ENCODE assay signal across 11 mouse cellular contexts in the genomic region with DNA sequence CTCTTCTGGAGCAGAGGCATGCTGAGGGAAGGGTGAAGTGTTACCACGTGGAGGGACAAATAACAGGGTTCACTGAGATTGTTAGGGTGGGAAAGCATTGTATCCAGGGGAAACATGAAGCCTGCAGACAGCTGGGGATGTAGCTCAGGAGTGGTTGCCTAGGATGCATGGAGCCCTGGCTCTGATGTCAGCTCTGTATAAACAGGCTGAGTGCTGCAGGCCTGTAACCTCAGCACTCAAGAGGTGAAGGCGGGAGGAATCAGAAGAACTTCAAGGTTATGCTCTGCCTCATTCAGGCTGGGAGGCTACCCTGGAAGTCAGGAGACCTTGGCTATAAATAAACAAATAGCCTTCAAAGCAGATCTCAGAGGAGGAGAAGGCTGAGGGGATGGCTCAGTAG. TPM values are rescaled to one million over a fixed set of nuclear protein-coding genes. Genes with fewer than 3 reads are reported as not detected.
DNase-seq lines count a peak whose midpoint lies in the region; ATAC-seq and TF ChIP-seq lines count a peak whose summit lies in the region.
"Had no signal": no experiment of that assay in that cellular context is flagged by ENCODE, and none has a peak within 500 bp of the region (broad histone marks: within the 10 kb centered on the region; RNA-seq: fewer than 3 reads in every experiment).

No protein-coding gene starts in this region.

- ATAC-seq in kidney, embryonic 16.5 days (ENCODE audit: low FRiP score, low TSS enrichment): peak; percentile 93
- ATAC-seq in embryonic facial prominence, embryonic 14.5 days (ENCODE audit: low read depth): no peak

- no peak for TF ChIP-seq POLR2A in ES-Bruce4 (IDR thresholded peaks at IDR 0.05; ENCODE audit: insufficient read depth, low read length)

- no peak for TF ChIP-seq CTCF in ES-Bruce4 (IDR thresholded peaks at IDR 0.05; ENCODE audit: low read depth, low read length)

- H3K9ac ChIP-seq in kidney, embryonic 16.5 days (replicated peaks; ENCODE audit: low read length): no peak overlapping the region
- no peak overlapping the region for H3K9ac ChIP-seq in ES-Bruce4 (ENCODE audit: low read depth, poor library complexity, severe bottlenecking)
- no peak overlapping the region for H3K9ac ChIP-seq in embryonic facial prominence, embryonic 14.5 days (ENCODE audit: low read depth, low read length)
- H3K9ac ChIP-seq: liver, embryonic 14.5 days had no signal

- H3K27ac ChIP-seq in kidney, embryonic 16.5 days (ENCODE audit: low read length): no peak overlapping the region
- peak overlapping the region; percentile 33 for H3K27ac ChIP-seq in ES-Bruce4 (ENCODE audit: insufficient read depth, low read length)
- no peak overlapping the region for H3K27ac ChIP-seq in embryonic facial prominence, embryonic 14.5 days (replicated peaks; ENCODE audit: low read depth, low read length)
- H3K27ac ChIP-seq: liver, embryonic 14.5 days had no signal

- no peaks in the 10 kb centered on the region for H3K27me3 ChIP-seq in kidney, embryonic 16.5 days (ENCODE audit: insufficient read depth, low read length)
- H3K27me3 ChIP-seq in ES-Bruce4 (ENCODE audit: control insufficient read depth, insufficient read depth, low read length, poor library complexity, severe bottlenecking): no peaks in the 10 kb centered on the region
- H3K27me3 ChIP-seq in embryonic facial prominence, embryonic 14.5 days (replicated peaks; ENCODE audit: control insufficient read depth, insufficient read depth, low read length): no peaks in the 10 kb centered on the region

- no peaks in the 10 kb centered on the region for H3K4me1 ChIP-seq in kidney, embryonic 16.5 days (ENCODE audit: insufficient read depth, low read length)
- H3K4me1 ChIP-seq in ES-Bruce4 (ENCODE audit: control insufficient read depth, insufficient read depth, low read length): peaks cover 2% of the 10 kb centered on the region
- H3K4me1 ChIP-seq in embryonic facial prominence, embryonic 14.5 days (ENCODE audit: control insufficient read depth, insufficient read depth, low read length): peaks cover 3% of the 10 kb centered on the region; the same call in 1 of the 2 replicates

- DNase-seq in kidney, adult 18-20 months: no peak
- DNase-seq in adrenal gland, adult (ENCODE audit: inconsistent age in 2 of 2, low spot score in 1 of 2): peak; percentile 68 to 88
- peak; percentile 50 for DNase-seq in embryonic facial prominence, embryonic 14.5 days (ENCODE audit: low spot score)
- no peak for DNase-seq in cerebellum, adult 11-12 months
- no peak for DNase-seq in right cerebral cortex, adult 2 months (ENCODE audit: low spot score in 2 of 2)
- DNase-seq: heart, postnatal 10 days; spleen, adult 18-20 months; thymus, postnatal 25 days had no signal

- TF ChIP-seq EP300 in ES-Bruce4 (IDR thresholded peaks at IDR 0.05; ENCODE audit: insufficient read depth, low read depth, low read length): no peak

- WGBS in kidney, embryonic 16.5 days: 23% methylated on average over 2 of the region's 2 CpGs
- 24% methylated on average over 2 of the region's 2 CpGs for WGBS in embryonic facial prominence, embryonic 14.5 days

- no peaks in the 10 kb centered on the region for H3K9me3 ChIP-seq in kidney, embryonic 16.5 days (ENCODE audit: low read length)
- H3K9me3 ChIP-seq in ES-Bruce4 (replicated peaks; ENCODE audit: control insufficient read depth, insufficient read depth, low read length, poor library complexity, severe bottlenecking): no peaks in the 10 kb centered on the region
- H3K9me3 ChIP-seq in embryonic facial prominence, embryonic 14.5 days (ENCODE audit: control insufficient read depth, low read length): no peaks in the 10 kb centered on the region

- H3K36me3 ChIP-seq in kidney, embryonic 16.5 days (ENCODE audit: insufficient read depth, low read length): no peaks in the 10 kb centered on the region
- H3K36me3 ChIP-seq in ES-Bruce4 (ENCODE audit: control insufficient read depth, insufficient read depth, low read length, poor library complexity, severe bottlenecking): peaks cover under 1% of the 10 kb centered on the region; the same call in 1 of the 2 replicates
- no peaks in the 10 kb centered on the region for H3K36me3 ChIP-seq in embryonic facial prominence, embryonic 14.5 days (ENCODE audit: control insufficient read depth, insufficient read depth, low read length)

- no peak overlapping the region for H3K4me2 ChIP-seq in kidney, embryonic 16.5 days (replicated peaks; ENCODE audit: low read depth, low read length)
- no peak overlapping the region for H3K4me2 ChIP-seq in embryonic facial prominence, embryonic 14.5 days (ENCODE audit: low read depth, low read length)

- H3K4me3 ChIP-seq in kidney, embryonic 16.5 days (ENCODE audit: low read length): no peak overlapping the region
- no peak overlapping the region for H3K4me3 ChIP-seq in ES-Bruce4 (ENCODE audit: low read depth, low read length)
- H3K4me3 ChIP-seq in embryonic facial prominence, embryonic 14.5 days (ENCODE audit: low read depth, low read length): no peak overlapping the region

RNA-seq across cellular contexts. Expression of gene Cenpv, which starts 20.1 kb away (rescaled TPM):
- 7.6 and 17.7 TPM in 2 replicates for polyA plus RNA-seq in kidney, embryonic 16.5 days (2015; fragmentation: Nextera tagmentation; extraction: Ambion mirVana)
- polyA plus RNA-seq in ES-Bruce4 (2011; ENCODE audit: insufficient read depth, insufficient read length, low read depth, missing spikeins): 66.9 and 77.3 TPM in 2 replicates
- 26.0 and 27.5 TPM in 2 replicates for polyA plus RNA-seq in embryonic facial prominence, embryonic 14.5 days (2014; fragmentation: Nextera tagmentation; extraction: Ambion mirVana)

RNA-seq across cellular contexts. Expression of gene Ubb, which starts 32.0 kb away (rescaled TPM):
- polyA plus RNA-seq in kidney, embryonic 16.5 days (2015; fragmentation: Nextera tagmentation; extraction: Ambion mirVana): 3,284 and 3,391 TPM in 2 replicates
- 626 and 640 TPM in 2 replicates for polyA plus RNA-seq in ES-Bruce4 (2011; ENCODE audit: insufficient read depth, insufficient read length, low read depth, missing spikeins)
- 3,072 and 3,339 TPM in 2 replicates for polyA plus RNA-seq in embryonic facial prominence, embryonic 14.5 days (2014; fragmentation: Nextera tagmentation; extraction: Ambion mirVana)

RNA-seq across cellular contexts. Expression of gene Trpv2, which starts 55.3 kb away (rescaled TPM):
- polyA plus RNA-seq in kidney, embryonic 16.5 days (2015; fragmentation: Nextera tagmentation; extraction: Ambion mirVana): 4.6 and 6.6 TPM in 2 replicates
- polyA plus RNA-seq in ES-Bruce4 (2011; ENCODE audit: insufficient read depth, insufficient read length, low read depth, missing spikeins): 1.5 and 1.9 TPM in 2 replicates
- 5.3 and 6.4 TPM in 2 replicates for polyA plus RNA-seq in embryonic facial prominence, embryonic 14.5 days (2014; fragmentation: Nextera tagmentation; extraction: Ambion mirVana)

Comparison
In these comparisons a context has a peak if more than half of its experiments do, and no peak if none do; other contexts are left out.
1. DNase-seq: peak in adrenal gland, adult (2 of 2) and embryonic facial prominence, embryonic 14.5 days (single experiment); none in kidney, adult 18-20 months (single experiment), cerebellum, adult 11-12 months (single experiment) and right cerebral cortex, adult 2 months (0 of 2).